Comparison of ENCODE assay signal across 12 mouse cellular contexts in the genomic region with DNA sequence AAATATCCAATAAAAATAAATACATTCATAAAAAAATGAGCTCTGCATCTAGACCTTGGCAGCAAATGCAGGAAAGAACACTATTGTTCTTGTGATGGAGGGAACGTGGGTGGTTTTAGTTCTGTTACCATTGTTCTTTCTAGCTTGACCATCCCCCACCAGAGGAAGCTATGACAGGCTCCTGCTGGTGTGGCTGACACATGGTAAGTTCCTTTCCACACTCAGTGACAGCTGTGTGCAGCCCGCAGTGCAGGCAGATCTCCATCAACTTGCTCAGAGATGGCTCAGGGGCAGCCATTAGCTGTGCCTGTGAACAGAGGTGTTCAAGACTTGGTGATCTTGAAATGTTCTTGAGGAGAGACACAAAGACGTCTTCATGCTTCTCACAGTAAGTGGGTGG. TPM values are rescaled to one million over a fixed set of nuclear protein-coding genes. Genes with fewer than 3 reads are reported as not detected.
A peak's percentile ranks its signal among the peaks of the same experiment; 100 is the strongest.
DNase-seq lines count a peak whose midpoint lies in the region; ATAC-seq lines count a peak whose summit lies in the region.
"Had no signal": no experiment of that assay in that cellular context is flagged by ENCODE, and none has a peak within 500 bp of the region (broad histone marks: within the 10 kb centered on the region; RNA-seq: fewer than 3 reads in every experiment).

No protein-coding gene starts in this region.

- H3K4me2 ChIP-seq in forebrain, embryonic 14.5 days (ENCODE audit: low read length) = no peak overlapping the region
- H3K4me2 ChIP-seq: liver, embryonic 13.5 days; neural tube, embryonic 12.5 days had no signal

- no peak for ATAC-seq in forebrain, embryonic 14.5 days
- ATAC-seq: intestine, embryonic 16.5 days; Patski had no signal

- no peaks in the 10 kb centered on the region for H3K4me1 ChIP-seq in forebrain, embryonic 14.5 days (ENCODE audit: control insufficient read depth, insufficient read depth, low read length)
- H3K4me1 ChIP-seq: neural tube, embryonic 12.5 days had no signal

- H3K9me3 ChIP-seq in forebrain, embryonic 14.5 days (replicated peaks; ENCODE audit: control insufficient read depth, low read length) = no peaks in the 10 kb centered on the region
- H3K9me3 ChIP-seq: liver, embryonic 13.5 days; neural tube, embryonic 12.5 days had no signal

- no peaks in the 10 kb centered on the region for H3K27me3 ChIP-seq in forebrain, embryonic 14.5 days (replicated peaks; ENCODE audit: control insufficient read depth, insufficient read depth, low read length)
- H3K27me3 ChIP-seq: liver, embryonic 13.5 days; neural tube, embryonic 12.5 days; Patski had no signal

- DNase-seq in layer of hippocampus, adult 11-12 months (ENCODE audit: low spot score) = peak; percentile 63
- no peak for DNase-seq in layer of hippocampus, postnatal 10 days (ENCODE audit: low spot score in 2 of 2)
- DNase-seq in embryo, embryonic 10.5 days (ENCODE audit: low spot score) = peak; percentile 23
- peak; percentile 59 to 62 for DNase-seq in heart, postnatal 10 days
- DNase-seq in lung, postnatal 36 days = peak; percentile 62
- no peak for DNase-seq in urinary bladder, postnatal 25 days (ENCODE audit: low spot score)
- no peak for DNase-seq in adrenal gland, postnatal 36 days
- no peak for DNase-seq in forebrain, embryonic 14.5 days (ENCODE audit: low spot score)
- DNase-seq: liver, embryonic 13.5 days had no signal

- no peaks in the 10 kb centered on the region for H3K36me3 ChIP-seq in forebrain, embryonic 14.5 days (ENCODE audit: control insufficient read depth, insufficient read depth, low read length)
- H3K36me3 ChIP-seq: liver, embryonic 13.5 days; neural tube, embryonic 12.5 days had no signal

- no peak overlapping the region for H3K27ac ChIP-seq in forebrain, embryonic 14.5 days (ENCODE audit: low read depth, low read length)
- H3K27ac ChIP-seq: liver, embryonic 13.5 days; neural tube, embryonic 12.5 days had no signal

- intact Hi-C loops in heart, postnatal 10 days (cut with DNase I) = no loop called here

- H3K4me3 ChIP-seq in forebrain, embryonic 14.5 days (ENCODE audit: low read depth, low read length) = no peak overlapping the region
- H3K4me3 ChIP-seq: liver, embryonic 13.5 days; neural tube, embryonic 12.5 days had no signal

- WGBS in forebrain, embryonic 14.5 days = 61% methylated on average over 3 of the region's 3 CpGs

- H3K9ac ChIP-seq in forebrain, embryonic 14.5 days (ENCODE audit: low read length) = no peak overlapping the region
- H3K9ac ChIP-seq: liver, embryonic 13.5 days; neural tube, embryonic 12.5 days had no signal

RNA-seq across cellular contexts. Expression of a gene that starts 6.5 kb away (rescaled TPM):
- total RNA-seq in layer of hippocampus, postnatal 10 days (2021) = 10 to 100 TPM; 12.8 to 13.0 TPM
- 10 to 100 TPM; 15.1 to 16.1 TPM for total RNA-seq in heart, postnatal 10 days (2021)
- 10 to 100 TPM; 17.7 to 33.5 TPM for total RNA-seq in adrenal gland, postnatal 36 days (2021)
- polyA plus RNA-seq in forebrain, embryonic 14.5 days (2014; fragmentation: Nextera tagmentation; extraction: Ambion mirVana) = 6.9 and 7.0 TPM in 2 replicates

RNA-seq across cellular contexts. Expression of a gene that starts 52.8 kb away (rescaled TPM):
- under 1 TPM in 1 of 2 experiments, not detected in 1; 0.25 TPM for total RNA-seq in layer of hippocampus, postnatal 10 days (2021)
- total RNA-seq in heart, postnatal 10 days (2021) = under 1 TPM in 1 of 2 experiments, not detected in 1; 0.22 TPM
- total RNA-seq in adrenal gland, postnatal 36 days (2021) = not detected
- 0.19 and 0.28 TPM in 2 replicates for polyA plus RNA-seq in forebrain, embryonic 14.5 days (2014; fragmentation: Nextera tagmentation; extraction: Ambion mirVana)
- polyA plus RNA-seq: intestine, embryonic 16.5 days; liver, embryonic 13.5 days; Patski had no signal

Comparison
In these comparisons a context has a peak if more than half of its experiments do, and no peak if none do; other contexts are left out.
1. DNase-seq: peak in layer of hippocampus, adult 11-12 months (single experiment), embryo, embryonic 10.5 days (single experiment), heart, postnatal 10 days (2 of 2) and lung, postnatal 36 days (single experiment); none in layer of hippocampus, postnatal 10 days (0 of 2), urinary bladder, postnatal 25 days (single experiment), adrenal gland, postnatal 36 days (0 of 2) and forebrain, embryonic 14.5 days (single experiment).